In genomic region chr1:160205486-160205885, GRCm38 (mm10) we compare ENCODE assay signal across 36 mouse cellular contexts. TPM values are rescaled to one million over a fixed set of nuclear protein-coding genes. Genes with fewer than 3 reads are reported as not detected.
DNase-seq lines count a peak whose midpoint lies in the region; ATAC-seq and TF ChIP-seq lines count a peak whose summit lies in the region.
"Had no signal": no experiment of that assay in that cellular context is flagged by ENCODE, and none has a peak within 500 bp of the region (broad histone marks: within the 10 kb centered on the region; RNA-seq: fewer than 3 reads in every experiment).

No protein-coding gene starts in this region.

- no peak for ATAC-seq in intestine, postnatal 0 days
- ATAC-seq in intestine, embryonic 15.5 days, result no peak
- ATAC-seq in megakaryocyte-erythroid progenitor cell, adult 5-6 weeks (replicated peaks; ENCODE audit: low FRiP score, low TSS enrichment, poor library complexity, severe bottlenecking), result 0 out of 2 replicates have a peak, but pooled peaks have one; percentile 19
- ATAC-seq: forebrain, postnatal 0 days; inflammation-experienced regulatory T-cells, adult 6 months; Patski had no signal

- TF ChIP-seq CTCF in intestine, postnatal 0 days (IDR thresholded peaks at IDR 0.05; ENCODE audit: low read depth), result no peak
- TF ChIP-seq CTCF in thymus, adult 2 months (IDR thresholded peaks at IDR 0.05; ENCODE audit: borderline replicate concordance, control insufficient read depth, extremely low read depth, insufficient read depth, low read length, poor library complexity), result no peak

- peaks cover 49% of the 10 kb centered on the region for H3K36me3 ChIP-seq in intestine, postnatal 0 days (ENCODE audit: control insufficient read depth, insufficient read depth)
- H3K36me3 ChIP-seq in intestine, embryonic 15.5 days, result peaks cover 17% of the 10 kb centered on the region; the same call in 1 of the 2 replicates
- H3K36me3 ChIP-seq in thymus, adult 2 months (ENCODE audit: control insufficient read depth, insufficient read depth, low read length), result peaks cover 69% of the 10 kb centered on the region

- no peak overlapping the region for H3K4me2 ChIP-seq in intestine, postnatal 0 days (replicated peaks; ENCODE audit: low read depth)
- no peak overlapping the region for H3K4me2 ChIP-seq in intestine, embryonic 15.5 days (replicated peaks)
- H3K4me2 ChIP-seq: embryonic facial prominence, embryonic 15.5 days; forebrain, embryonic 12.5 days; heart, embryonic 11.5 days; hindbrain, embryonic 13.5 days; limb, embryonic 15.5 days; midbrain, embryonic 11.5 days; neural tube, embryonic 13.5 days had no signal

- TF ChIP-seq POLR2A in thymus, adult 2 months (IDR thresholded peaks at IDR 0.05; ENCODE audit: control insufficient read depth, extremely low read depth, insufficient read depth, low read length, poor library complexity), result no peak

- peak; percentile 57 for DNase-seq in adrenal gland, adult 2 months
- no peak for DNase-seq in adrenal gland, adult 18-20 months (ENCODE audit: low spot score in 2 of 2)
- DNase-seq in NIH3T3 (ENCODE audit: low read depth) (peak; percentile 44), MN1 (ENCODE audit: low spot score) (no peak)
- no peak for DNase-seq in thymus, adult 2 months
- DNase-seq: cerebellum, adult 8-10 months; cerebellum, postnatal 25 days; forebrain, postnatal 0 days; heart, postnatal 36 days; kidney, adult 2 months; kidney, postnatal 10 days; layer of hippocampus, postnatal 36 days; lung, adult 2 months; lung, postnatal 10 days; right cerebral cortex, postnatal 4 days; thymus, adult 18-20 months; thymus, postnatal 36 days had no signal

- H3K9ac ChIP-seq in intestine, postnatal 0 days (ENCODE audit: low read depth, low read length), result no peak overlapping the region
- no peak overlapping the region for H3K9ac ChIP-seq in intestine, embryonic 15.5 days
- H3K9ac ChIP-seq: embryonic facial prominence, embryonic 15.5 days; forebrain, embryonic 12.5 days; forebrain, postnatal 0 days; hindbrain, embryonic 13.5 days; limb, embryonic 15.5 days; liver, embryonic 14.5 days; neural tube, embryonic 13.5 days had no signal

- H3K4me3 ChIP-seq in intestine, postnatal 0 days (ENCODE audit: low read depth, low read length), result no peak overlapping the region
- H3K4me3 ChIP-seq in intestine, embryonic 15.5 days (replicated peaks), result no peak overlapping the region
- H3K4me3 ChIP-seq in thymus, adult 2 months (ENCODE audit: control insufficient read depth, insufficient read depth, low read length), result no peak overlapping the region
- H3K4me3 ChIP-seq: embryonic facial prominence, embryonic 10.5 days; embryonic facial prominence, embryonic 15.5 days; forebrain, embryonic 12.5 days; hindbrain, embryonic 13.5 days; limb, embryonic 10.5 days; limb, embryonic 15.5 days; neural tube, embryonic 13.5 days had no signal

- no peaks in the 10 kb centered on the region for H3K4me1 ChIP-seq in intestine, postnatal 0 days (replicated peaks; ENCODE audit: control insufficient read depth, insufficient read depth, low read length)
- H3K4me1 ChIP-seq in intestine, embryonic 15.5 days (replicated peaks), result no peaks in the 10 kb centered on the region
- no peaks in the 10 kb centered on the region for H3K4me1 ChIP-seq in thymus, adult 2 months (replicated peaks; ENCODE audit: control insufficient read depth, insufficient read depth, low read length)
- H3K4me1 ChIP-seq: limb, embryonic 15.5 days had no signal

- no peaks in the 10 kb centered on the region for H3K9me3 ChIP-seq in intestine, postnatal 0 days (ENCODE audit: control insufficient read depth)
- no peaks in the 10 kb centered on the region for H3K9me3 ChIP-seq in intestine, embryonic 15.5 days
- H3K9me3 ChIP-seq: embryonic facial prominence, embryonic 10.5 days; embryonic facial prominence, embryonic 15.5 days; forebrain, embryonic 12.5 days; hindbrain, embryonic 13.5 days; limb, embryonic 10.5 days; limb, embryonic 15.5 days; neural tube, embryonic 13.5 days had no signal

- H3K27me3 ChIP-seq in intestine, postnatal 0 days (replicated peaks; ENCODE audit: control insufficient read depth, insufficient read depth, low read length), result no peaks in the 10 kb centered on the region
- no peaks in the 10 kb centered on the region for H3K27me3 ChIP-seq in intestine, embryonic 15.5 days (replicated peaks)
- H3K27me3 ChIP-seq in thymus, adult 2 months (ENCODE audit: control insufficient read depth, insufficient read depth, low read length), result no peaks in the 10 kb centered on the region
- H3K27me3 ChIP-seq: embryonic facial prominence, embryonic 15.5 days; forebrain, embryonic 12.5 days; hindbrain, embryonic 13.5 days; limb, embryonic 15.5 days; neural tube, embryonic 13.5 days; Patski had no signal

- 0 out of 2 replicates have a peak overlapping the region, but pooled peaks have one; percentile 17 for H3K27ac ChIP-seq in intestine, postnatal 0 days (ENCODE audit: low read depth, low read length)
- H3K27ac ChIP-seq in intestine, embryonic 15.5 days, result no peak overlapping the region
- H3K27ac ChIP-seq in thymus, adult 2 months (ENCODE audit: control insufficient read depth, insufficient read depth, low read length), result no peak overlapping the region
- H3K27ac ChIP-seq: embryonic facial prominence, embryonic 10.5 days; embryonic facial prominence, embryonic 15.5 days; forebrain, embryonic 12.5 days; hindbrain, embryonic 13.5 days; limb, embryonic 10.5 days; limb, embryonic 15.5 days; liver, embryonic 14.5 days; macrophage; neural tube, embryonic 13.5 days; stomach, postnatal 0 days had no signal

RNA-seq across cellular contexts. Expression of gene Cacybp, which starts 7.2 kb away (rescaled TPM):
- total RNA-seq in adrenal gland, adult 2 months (2021), result 100 to 1,000 TPM; 100 to 136 TPM
- polyA plus RNA-seq in adrenal gland, adult 2 months (2012; rRNA removed), result 13.5 and 15.1 TPM in 2 replicates
- 100 to 1,000 TPM; 125 to 182 TPM for total RNA-seq in adrenal gland, adult 18-20 months (2021)
- 98.0 and 104 TPM in 2 replicates for polyA plus RNA-seq in intestine, postnatal 0 days (2015; fragmentation: Nextera tagmentation; extraction: Ambion mirVana)
- polyA plus RNA-seq in intestine, embryonic 15.5 days (2015; fragmentation: Nextera tagmentation; extraction: Ambion mirVana), result 199 and 235 TPM in 2 replicates
- 190 and 235 TPM in 2 replicates for total RNA-seq in megakaryocyte-erythroid progenitor cell, adult 5-6 weeks (2014; fragmentation: Nextera tagmentation)
- 361 and 387 TPM in 2 replicates for total RNA-seq in megakaryocyte-erythroid progenitor cell, adult 5-6 weeks (2017)
- polyA plus RNA-seq in thymus, adult 2 months (2012; rRNA removed), result 13.5 and 15.0 TPM in 2 replicates

RNA-seq across cellular contexts. Expression of gene Mrps14, which starts 10.5 kb away (rescaled TPM):
- 100 to 1,000 TPM in 1 of 2 experiments, 10 to 100 TPM in 1; 58.0 to 106 TPM for total RNA-seq in adrenal gland, adult 2 months (2021)
- polyA plus RNA-seq in adrenal gland, adult 2 months (2012; rRNA removed), result 14.2 and 14.8 TPM in 2 replicates
- 100 to 1,000 TPM; 101 TPM for total RNA-seq in adrenal gland, adult 18-20 months (2021)
- 226 and 233 TPM in 2 replicates for polyA plus RNA-seq in intestine, postnatal 0 days (2015; fragmentation: Nextera tagmentation; extraction: Ambion mirVana)
- 295 and 314 TPM in 2 replicates for polyA plus RNA-seq in intestine, embryonic 15.5 days (2015; fragmentation: Nextera tagmentation; extraction: Ambion mirVana)
- total RNA-seq in megakaryocyte-erythroid progenitor cell, adult 5-6 weeks (2014; fragmentation: Nextera tagmentation), result 103 and 153 TPM in 2 replicates
- total RNA-seq in megakaryocyte-erythroid progenitor cell, adult 5-6 weeks (2017), result 113 and 118 TPM in 2 replicates
- 32.8 and 34.9 TPM in 2 replicates for polyA plus RNA-seq in thymus, adult 2 months (2012; rRNA removed)

RNA-seq across cellular contexts. Expression of gene Tnn, which starts 52.1 kb away (rescaled TPM):
- under 1 TPM; 0.17 to 0.20 TPM for total RNA-seq in adrenal gland, adult 2 months (2021)
- not detected in 2 replicates for polyA plus RNA-seq in adrenal gland, adult 2 months (2012; rRNA removed)
- total RNA-seq in adrenal gland, adult 18-20 months (2021), result under 1 TPM; 0.29 to 0.30 TPM
- polyA plus RNA-seq in intestine, postnatal 0 days (2015; fragmentation: Nextera tagmentation; extraction: Ambion mirVana), result 1.9 and 2.0 TPM in 2 replicates
- polyA plus RNA-seq in intestine, embryonic 15.5 days (2015; fragmentation: Nextera tagmentation; extraction: Ambion mirVana), result 6.6 TPM in 2 replicates
- total RNA-seq in megakaryocyte-erythroid progenitor cell, adult 5-6 weeks (2014; fragmentation: Nextera tagmentation), result not detected in 2 replicates
- total RNA-seq in megakaryocyte-erythroid progenitor cell, adult 5-6 weeks (2017), result not detected in 2 replicates
- 0.12 and 0.13 TPM in 2 replicates for polyA plus RNA-seq in thymus, adult 2 months (2012; rRNA removed)
- total RNA-seq: gastrocnemius, adult 8-10 months; heart, postnatal 36 days had no signal
- polyA plus RNA-seq: heart, embryonic 11.5 days; limb, embryonic 10.5 days; macrophage; midbrain, embryonic 11.5 days; midbrain, postnatal 0 days had no signal

Comparison
In these comparisons a context has a peak if more than half of its experiments do, and no peak if none do; other contexts are left out.
1. DNase-seq: peak in adrenal gland, adult 2 months (single experiment) and NIH3T3 (single experiment); none in adrenal gland, adult 18-20 months (0 of 2), thymus, adult 2 months (single experiment) and MN1 (single experiment).